Mouse (Mus musculus): ENCODE measurements around the gene Dcakd. TPM values are rescaled to one million over a fixed set of nuclear protein-coding genes. Genes with fewer than 3 reads are reported as not detected.

Gene Dcakd
- polyA plus RNA-seq, 1 experiment from 2014 or later: 36.8 TPM

DNA sequence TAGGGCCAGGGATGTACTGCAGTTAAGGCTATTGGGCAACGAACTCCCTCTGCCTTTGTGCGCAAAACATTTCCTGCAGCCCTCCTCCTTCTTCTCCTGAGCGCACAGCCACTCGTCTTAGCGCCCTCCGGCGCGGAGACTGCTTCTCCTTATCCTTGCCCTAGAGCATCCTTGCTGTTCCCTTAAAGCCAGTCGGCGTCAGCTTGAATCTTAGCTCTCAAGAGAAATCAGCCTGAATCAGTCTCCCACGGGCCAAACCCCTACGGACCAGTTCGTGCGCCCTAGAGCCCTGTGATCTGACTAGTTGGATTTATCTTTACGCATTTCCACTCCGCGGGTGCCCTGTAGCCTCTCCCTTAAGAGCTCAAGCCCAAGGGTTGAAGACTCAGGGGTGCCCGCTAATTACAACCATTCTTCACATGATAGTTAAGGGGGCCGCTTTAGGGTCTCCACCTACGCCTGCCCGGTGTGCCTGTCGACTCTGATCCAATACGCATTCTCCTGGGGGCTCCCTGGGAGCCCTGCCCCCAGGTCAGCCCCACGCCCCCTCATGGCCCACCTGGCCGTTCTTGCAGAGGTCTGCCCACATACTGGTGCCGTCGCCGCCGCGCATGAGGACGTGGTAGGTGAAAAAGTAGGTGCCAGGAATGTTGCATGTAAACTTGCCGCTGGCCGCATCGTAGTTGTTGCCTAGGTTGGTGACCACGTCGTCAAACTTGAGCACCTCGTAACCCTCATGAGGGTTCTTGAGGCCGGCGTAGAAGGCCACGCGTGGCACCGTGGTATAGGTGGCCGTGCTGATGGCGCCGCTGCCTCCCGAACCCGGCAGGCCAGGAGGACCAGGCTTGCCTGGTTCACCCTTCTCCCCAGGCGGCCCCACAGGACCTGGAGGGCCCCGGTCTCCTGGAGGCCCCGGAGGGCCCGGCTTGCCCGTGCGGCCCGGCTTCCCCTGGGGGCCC is 82.5 kb downstream of the Dcakd start:
- TF ChIP-seq EP300 (optimal IDR thresholded peaks at IDR 0.05): no peak
- TF ChIP-seq CTCF (IDR thresholded peaks at IDR 0.05; ENCODE audit: low read depth): no peak
- Histone ChIP-seq H3K4me3 (ENCODE audit: low read depth, low read length) (peak overlapping the region; percentile 26), H3K4me1 (replicated peaks; ENCODE audit: control insufficient read depth, insufficient read depth) (peaks cover 8% of the 10 kb centered on the region), H3K9ac (ENCODE audit: low read length) (no peak overlapping the region), H3K27ac (replicated peaks) (no peak overlapping the region), H3K36me3 (ENCODE audit: control insufficient read depth, insufficient read depth, low read length) (no peaks in the 10 kb centered on the region), H3K9me3 (ENCODE audit: control insufficient read depth, low read length) (no peaks in the 10 kb centered on the region), H3K27me3 (ENCODE audit: control insufficient read depth, insufficient read depth, low read length) (peaks cover 23% of the 10 kb centered on the region), H3K4me2 (replicated peaks; ENCODE audit: low read depth) (peak overlapping the region; percentile 51)
- no peak for ATAC-seq (ENCODE audit: low FRiP score, low TSS enrichment)
- DNase-seq (ENCODE audit: low spot score): no peak
- WGBS: 3% methylated on average over 53 of the region's 54 CpGs

Small RNA genes lying within 50 kb of the gene (microRNA-seq; reads per million reads assigned to microRNA genes)
- gene Mir6931: not detected

Other genes with a start within 250 kb of the Dcakd start
- gene Gjc1, start 208.6 kb downstream of the Dcakd start, polyA plus RNA-seq (2015; fragmentation: Nextera tagmentation; extraction: Ambion mirVana): 18.1 and 21.1 TPM in 2 replicates
- 3.2 and 5.9 TPM in 2 replicates for gene Higd1b, start 192.5 kb downstream of the Dcakd start, polyA plus RNA-seq (2015; fragmentation: Nextera tagmentation; extraction: Ambion mirVana)
- 62.0 and 65.2 TPM in 2 replicates for gene Eftud2, start 147.3 kb downstream of the Dcakd start, polyA plus RNA-seq (2015; fragmentation: Nextera tagmentation; extraction: Ambion mirVana)
- 0.30 and 0.56 TPM in 2 replicates for gene Ccdc103, start 147.1 kb downstream of the Dcakd start, polyA plus RNA-seq (2015; fragmentation: Nextera tagmentation; extraction: Ambion mirVana)
- gene Fam187a, start 143.2 kb downstream of the Dcakd start, polyA plus RNA-seq (2015; fragmentation: Nextera tagmentation; extraction: Ambion mirVana): not detected in 2 replicates
- gene Gfap, start 127.4 kb downstream of the Dcakd start, polyA plus RNA-seq (2015; fragmentation: Nextera tagmentation; extraction: Ambion mirVana): 0.68 and 1.1 TPM in 2 replicates
- gene Kif18b, start 103.2 kb downstream of the Dcakd start, polyA plus RNA-seq (2015; fragmentation: Nextera tagmentation; extraction: Ambion mirVana): 1.1 and 1.3 TPM in 2 replicates
- gene C1ql1, start 81.6 kb downstream of the Dcakd start, polyA plus RNA-seq (2015; fragmentation: Nextera tagmentation; extraction: Ambion mirVana): 1.4 and 1.9 TPM in 2 replicates
- gene Nmt1, start 143 bp downstream of the Dcakd start, polyA plus RNA-seq (2015; fragmentation: Nextera tagmentation; extraction: Ambion mirVana): 45.9 and 52.3 TPM in 2 replicates
- 4.2 and 5.0 TPM in 2 replicates for gene Plcd3, start 73.3 kb upstream of the Dcakd start, polyA plus RNA-seq (2015; fragmentation: Nextera tagmentation; extraction: Ambion mirVana)
- gene Acbd4, start 73.3 kb upstream of the Dcakd start, polyA plus RNA-seq (2015; fragmentation: Nextera tagmentation; extraction: Ambion mirVana): 28.6 and 36.7 TPM in 2 replicates
- 3.8 and 4.1 TPM in 2 replicates for gene Hexim1, start 87.9 kb upstream of the Dcakd start, polyA plus RNA-seq (2015; fragmentation: Nextera tagmentation; extraction: Ambion mirVana)
- 3.7 and 4.4 TPM in 2 replicates for gene Hexim2, start 104.1 kb upstream of the Dcakd start, polyA plus RNA-seq (2015; fragmentation: Nextera tagmentation; extraction: Ambion mirVana)
- gene Fmnl1, start 142.8 kb upstream of the Dcakd start, polyA plus RNA-seq (2015; fragmentation: Nextera tagmentation; extraction: Ambion mirVana): 0.86 and 1.1 TPM in 2 replicates
- 1.0 and 1.7 TPM in 2 replicates for gene 1700023F06Rik, start 180.2 kb upstream of the Dcakd start, polyA plus RNA-seq (2015; fragmentation: Nextera tagmentation; extraction: Ambion mirVana)
- gene Spata32, start 190.1 kb upstream of the Dcakd start, polyA plus RNA-seq (2015; fragmentation: Nextera tagmentation; extraction: Ambion mirVana): not detected in 2 replicates
- gene Map3k14, start 239.1 kb upstream of the Dcakd start, polyA plus RNA-seq (2015; fragmentation: Nextera tagmentation; extraction: Ambion mirVana): 1.6 TPM in 2 replicates

All from stomach, postnatal 0 days (tissue).